Mouse (Mus musculus) liver, embryonic 14.5 days (tissue): ENCODE data around the gene Atg5. TPM values are rescaled to one million over a fixed set of nuclear protein-coding genes. Genes with fewer than 3 reads are reported as not detected.

Experiments used
- ATAC-seq: fragments of 200-750 bp; cut with Nextera tagmentation; 2 replicates; pipeline ENCODE4 v1.8.0; 2017; ENCODE audit warnings: moderate number of reproducible peaks, mild to moderate bottlenecking, moderate library complexity; ENCODE audit not compliant: insufficient read depth
- DNase-seq, 3 experiments: peaks; one replicate each; pipeline ENCODE4 v3.0.0-alpha.2; 2012 to 2013; ENCODE audit warnings: low read depth in 3 of 3, low spot score in 3 of 3
- H3K27ac ChIP-seq: fragments of 300-500 bp; sonication (generic); 2 replicates; pipeline ENCODE4 v1.5.1; 2014; ENCODE audit warnings: moderate library complexity, mild to moderate bottlenecking, control low read depth, inconsistent platforms
- H3K27me3 ChIP-seq: fragments of 300-500 bp; sonication (generic); 2 replicates; pipeline ENCODE4 v1.6.1; 2014; ENCODE audit warnings: mild to moderate bottlenecking, low read length, moderate library complexity; ENCODE audit not compliant: control insufficient read depth, insufficient read depth
- H3K36me3 ChIP-seq: fragments of 300-500 bp; sonication (generic); replicated peaks from 2 replicates; pipeline ENCODE4 v1.6.1; 2014; ENCODE audit warnings: low read depth; ENCODE audit not compliant: control insufficient read depth, insufficient read depth
- H3K4me1 ChIP-seq, 2 experiments: fragments of 200-500 bp in 1 of 2; fragments of 300-500 bp in 1 of 2; sonication (generic) in 1 of 2; replicated peaks; 2 replicates each; pipeline ENCODE4 v1.6.1; 2012 to 2014; ENCODE audit warnings: antibody characterized with exemption in 1 of 2, inconsistent platforms in 1 of 2, low read length in 1 of 2; ENCODE audit not compliant: control insufficient read depth in 2 of 2, insufficient read depth in 2 of 2
- H3K4me2 ChIP-seq: fragments of 300-500 bp; sonication (generic); 2 replicates; pipeline ENCODE4 v1.6.1; 2014; ENCODE audit warnings: low read depth, mild to moderate bottlenecking, control low read depth, moderate library complexity
- H3K4me3 ChIP-seq, 2 experiments: fragments of 200-500 bp in 1 of 2; fragments of 300-500 bp in 1 of 2; sonication (generic) in 1 of 2; 2 replicates each; pipeline ENCODE4 v1.5.1; 2012 to 2014; ENCODE audit warnings: low read depth in 2 of 2, low read length in 2 of 2, mild to moderate bottlenecking in 2 of 2, control low read depth in 1 of 2, inconsistent platforms in 1 of 2, moderate library complexity in 1 of 2; ENCODE audit not compliant: insufficient read depth in 1 of 2
- H3K9ac ChIP-seq: fragments of 300-500 bp; sonication (generic); replicated peaks from 2 replicates; pipeline ENCODE4 v1.6.1; 2014; ENCODE audit warnings: mild to moderate bottlenecking, control low read depth, moderate library complexity
- H3K9me3 ChIP-seq: fragments of 300-500 bp; sonication (generic); 2 replicates; pipeline ENCODE4 v1.6.1; 2016; ENCODE audit warnings: low read length, mixed read lengths; ENCODE audit not compliant: control insufficient read depth
- CTCF ChIP-seq: IDR thresholded peaks from 2 replicates; pipeline ENCODE4 v1.5.1; 2016; ENCODE audit warnings: antibody characterized with exemption, low read depth, control low read depth
- EP300 ChIP-seq: IDR thresholded peaks from 2 replicates; pipeline ENCODE4 v1.6.1; 2016; ENCODE audit warnings: antibody characterized with exemption, low read depth
- WGBS: fragments of 180-500 bp; shearing (Covaris S2); extraction: QIAGEN DNeasy Blood & Tissue Kit; methylation state at CpG from one replicate; pipeline ENCODE4 v1.1.7; 2014; ENCODE audit not compliant: insufficient replicate concordance; 5-methylcytosine and 5-hydroxymethylcytosine counted together
- polyA plus RNA-seq, 2 experiments: library from polyadenylated mRNA; depleted of rRNA in 1 of 2; stranded (reverse) in 1 of 2; unstranded in 1 of 2; fragments of >200 nt; fragmentation: Nextera tagmentation in 1 of 2; extraction: Ambion mirVana in 1 of 2; gene quantifications; 2 replicates each; pipeline versions ENCODE4 v1.2.1 to v1.2.3; 2012 to 2014

Gene Atg5
- polyA plus RNA-seq, 2 experiments = 7.5 to 21.0 TPM

DNA sequence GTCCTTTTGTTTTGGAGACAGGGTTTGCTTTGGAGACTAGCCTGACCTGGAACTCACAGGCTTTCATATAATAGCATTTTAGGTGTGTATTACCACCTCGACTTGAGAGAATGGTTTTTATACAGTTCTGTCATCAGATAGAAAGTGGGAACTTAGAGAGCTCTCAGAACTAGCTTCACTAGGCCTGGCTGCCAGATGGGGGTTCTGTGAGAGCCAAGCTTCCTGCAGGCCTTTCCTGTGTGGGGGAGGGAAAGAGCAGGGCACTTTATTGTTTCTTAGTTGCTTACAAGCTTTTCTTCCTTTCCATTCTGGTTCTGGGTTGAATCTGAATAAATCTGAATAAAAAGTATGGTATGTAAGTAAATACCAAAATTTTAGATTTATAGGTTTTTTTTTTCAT lies 54.0 kb downstream of the Atg5 start:
- no peak overlapping the region for H3K9ac ChIP-seq
- no peak overlapping the region for H3K4me3 ChIP-seq
- no peak overlapping the region for H3K27ac ChIP-seq
- DNase-seq (no peak), ATAC-seq (no peak)
- no peaks in the 10 kb centered on the region for H3K9me3 ChIP-seq
- no peak for TF ChIP-seq EP300
- no peak for TF ChIP-seq CTCF
- peaks cover 0 to 5% of the 10 kb centered on the region in 2 experiments; a peak in 1 of 4 replicates for H3K4me1 ChIP-seq
- H3K36me3 ChIP-seq = no peaks in the 10 kb centered on the region
- WGBS = 7% methylated on average over 1 of the region's 1 CpGs
- H3K4me2 ChIP-seq = no peak overlapping the region
- no peaks in the 10 kb centered on the region for H3K27me3 ChIP-seq

DNA sequence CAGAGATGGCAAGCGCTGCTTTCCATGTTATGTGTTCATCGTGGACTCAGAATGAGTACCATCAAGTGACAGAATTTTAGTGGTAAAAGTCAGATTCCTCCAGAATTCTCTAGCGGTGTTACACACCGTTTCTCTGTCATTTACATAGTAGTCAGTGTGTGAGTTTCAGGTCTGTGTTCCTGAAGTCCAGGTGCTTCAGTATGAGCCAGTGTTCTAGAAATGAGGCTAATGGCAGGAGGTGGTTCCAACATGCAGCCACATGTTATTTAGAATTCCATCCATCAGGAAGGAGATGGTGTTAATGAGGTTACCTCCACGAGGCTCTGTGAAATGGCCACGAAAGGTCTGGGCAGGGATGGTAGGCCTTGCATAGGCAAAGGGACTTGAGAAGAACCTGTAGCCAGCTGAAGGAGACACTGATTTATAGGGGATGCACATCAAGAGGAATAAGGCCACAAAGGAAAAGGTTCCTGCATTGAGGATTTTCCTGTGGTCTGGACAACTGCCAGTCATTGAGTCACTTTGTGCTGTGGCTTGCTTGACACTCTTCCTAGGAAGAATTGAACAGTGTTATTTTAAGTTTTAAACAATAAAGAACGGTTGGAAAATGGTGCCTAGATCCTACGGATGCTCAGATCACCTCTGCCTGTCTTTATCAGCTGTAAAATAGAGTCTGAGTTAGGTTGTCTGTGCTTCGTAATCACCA lies 55.1 kb downstream of the Atg5 start:
- DNase-seq (no peak), ATAC-seq (no peak)
- 75% methylated on average over 9 of the region's 9 CpGs for WGBS
- no peak overlapping the region for H3K4me3 ChIP-seq
- H3K27me3 ChIP-seq = no peaks in the 10 kb centered on the region
- TF ChIP-seq EP300 = no peak
- H3K4me2 ChIP-seq = no peak overlapping the region
- no peak overlapping the region for H3K27ac ChIP-seq
- H3K9ac ChIP-seq = no peak overlapping the region
- no peaks in the 10 kb centered on the region for H3K36me3 ChIP-seq
- peaks cover 0 to 5% of the 10 kb centered on the region in 2 experiments; a peak in 1 of 4 replicates for H3K4me1 ChIP-seq
- H3K9me3 ChIP-seq = no peaks in the 10 kb centered on the region

DNA sequence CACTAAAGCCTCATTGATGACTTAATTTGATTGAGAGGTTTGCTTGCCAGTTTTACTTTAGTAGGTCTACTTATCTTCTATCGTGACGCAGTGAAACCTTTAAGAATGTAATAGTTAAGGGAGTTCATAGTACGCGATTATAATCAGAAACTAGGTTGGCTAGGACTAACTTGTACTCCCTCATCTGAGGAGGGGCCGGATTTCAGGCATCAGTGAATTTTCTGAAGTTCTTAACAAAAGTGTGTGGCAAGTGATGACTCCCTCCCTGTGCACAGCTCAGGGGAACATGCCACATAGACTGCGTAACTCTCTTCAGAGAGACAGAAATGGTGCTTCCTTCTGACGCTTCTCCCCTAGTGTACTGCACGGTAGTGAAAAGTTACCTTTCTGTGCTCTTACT lies 55.7 kb downstream of the Atg5 start:
- 85% methylated on average over 8 of the region's 8 CpGs for WGBS
- no peak overlapping the region for H3K4me3 ChIP-seq
- TF ChIP-seq CTCF (no peak), EP300 (no peak)

GRCm38 (mm10) chr10:44325551-44326500 lies 57.7 kb downstream of the Atg5 start:
- H3K9ac ChIP-seq = no peak overlapping the region
- no peaks in the 10 kb centered on the region for H3K9me3 ChIP-seq
- H3K36me3 ChIP-seq = no peaks in the 10 kb centered on the region
- ATAC-seq (no peak), DNase-seq (no peak)
- H3K27ac ChIP-seq = no peak overlapping the region
- H3K4me3 ChIP-seq = no peak overlapping the region
- H3K27me3 ChIP-seq = no peaks in the 10 kb centered on the region
- TF ChIP-seq EP300 (no peak), CTCF (no peak)
- H3K4me2 ChIP-seq = no peak overlapping the region
- 58% methylated on average over 13 of the region's 13 CpGs for WGBS
- peaks cover 0 to 5% of the 10 kb centered on the region in 2 experiments; a peak in 1 of 4 replicates for H3K4me1 ChIP-seq

More for the DNA sequence above, 55.7 kb downstream of the Atg5 start:
- peaks cover 0 to 5% of the 10 kb centered on the region in 2 experiments; a peak in 1 of 4 replicates for H3K4me1 ChIP-seq
- H3K9me3 ChIP-seq = no peaks in the 10 kb centered on the region
- DNase-seq (no peak), ATAC-seq (no peak)
- H3K9ac ChIP-seq = no peak overlapping the region
- H3K36me3 ChIP-seq = no peaks in the 10 kb centered on the region
- no peak overlapping the region for H3K27ac ChIP-seq
- H3K27me3 ChIP-seq = no peaks in the 10 kb centered on the region
- H3K4me2 ChIP-seq = no peak overlapping the region

DNA sequence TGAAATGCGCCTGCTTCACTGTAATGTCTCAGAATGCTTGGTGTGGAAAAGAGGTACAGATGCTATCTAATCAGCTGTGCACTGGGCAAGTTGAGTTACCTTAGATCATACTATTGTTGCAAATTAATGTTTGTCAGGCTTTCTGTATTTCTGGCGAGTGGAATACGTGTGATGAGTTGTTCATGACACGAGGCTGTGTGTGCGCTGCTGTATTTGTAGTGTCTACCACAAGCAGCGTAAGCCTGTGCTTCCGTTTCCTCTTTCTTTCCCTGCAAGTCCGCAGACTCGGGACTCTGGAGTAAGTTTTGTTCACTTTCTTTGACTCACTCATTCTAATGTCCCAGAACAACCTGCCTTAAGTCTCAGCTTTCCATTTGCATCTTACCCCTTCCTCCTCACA lies 58.9 kb downstream of the Atg5 start:
- DNase-seq (no peak), ATAC-seq (no peak)
- no peak for TF ChIP-seq EP300
- TF ChIP-seq CTCF = no peak
- H3K4me2 ChIP-seq = no peak overlapping the region
- peaks cover 5 to 14% of the 10 kb centered on the region in 2 experiments for H3K4me1 ChIP-seq
- H3K27ac ChIP-seq = no peak overlapping the region
- no peaks in the 10 kb centered on the region for H3K9me3 ChIP-seq
- no peak overlapping the region for H3K4me3 ChIP-seq
- H3K27me3 ChIP-seq = no peaks in the 10 kb centered on the region
- WGBS = 59% methylated on average over 9 of the region's 9 CpGs
- H3K9ac ChIP-seq = no peak overlapping the region
- H3K36me3 ChIP-seq = no peaks in the 10 kb centered on the region
